Mouse (Mus musculus): ENCODE measurements around the gene Hoxa6. TPM values are rescaled to one million over a fixed set of nuclear protein-coding genes. Genes with fewer than 3 reads are reported as not detected.

Gene Hoxa6
- polyA plus RNA-seq, 1 experiment from 2014 or later: 0.33 TPM

DNA sequence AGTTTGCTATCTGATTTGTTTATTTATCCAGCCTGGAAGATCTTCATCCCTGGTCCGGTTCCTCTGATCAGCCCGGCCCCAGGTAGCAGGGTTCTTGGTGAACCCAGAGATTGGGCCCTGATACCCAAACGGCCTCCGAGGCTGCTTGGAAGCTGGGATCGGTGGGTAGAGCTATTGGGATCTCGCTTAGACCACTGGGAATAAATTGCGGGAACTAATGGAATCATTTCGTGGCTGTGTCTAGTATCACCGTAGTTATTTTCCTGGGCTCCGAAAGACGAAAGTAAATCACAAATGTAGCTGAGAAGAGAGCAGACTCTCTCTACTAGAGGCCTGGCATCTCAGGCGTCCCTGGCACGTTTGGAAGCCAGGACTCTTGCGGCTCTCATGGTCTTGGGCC, 3.3 kb downstream of the Hoxa6 start:
- 17% methylated on average over 14 of the region's 14 CpGs for WGBS
- peak overlapping the region; percentile 29 for H3K4me3 ChIP-seq (ENCODE audit: low read depth, low read length)

GRCm38 (mm10) chr6:52204050-52204752, 4.3 kb downstream of the Hoxa6 start, which contains the start of gene Hoxa5:
TSS of gene Hoxa5 (minus strand) at chr6:52204587.
- H3K27me3 ChIP-seq (ENCODE audit: control insufficient read depth, insufficient read depth, low read length): peaks cover 5% of the 10 kb centered on the region; the same call in 1 of the 2 replicates
- no peaks in the 10 kb centered on the region for H3K9me3 ChIP-seq (ENCODE audit: control insufficient read depth, low read length)
- H3K9ac ChIP-seq (ENCODE audit: low read length): peak within 1 kb of the TSS; percentile 92
- WGBS: under 1% methylated on average over 62 of the region's 65 CpGs
- H3K27ac ChIP-seq (replicated peaks): peak within 1 kb of the TSS; percentile 86
- peak within 1 kb of the TSS; percentile 73 for H3K4me3 ChIP-seq (ENCODE audit: low read depth, low read length)
- H3K4me2 ChIP-seq (replicated peaks; ENCODE audit: low read depth): peak within 1 kb of the TSS; percentile 76
- DNase-seq (ENCODE audit: low spot score) (peak; percentile 81), ATAC-seq (ENCODE audit: low FRiP score, low TSS enrichment) (peak; percentile 88)
- H3K4me1 ChIP-seq (replicated peaks; ENCODE audit: control insufficient read depth, insufficient read depth): no peaks in the 10 kb centered on the region
- H3K36me3 ChIP-seq (ENCODE audit: control insufficient read depth, insufficient read depth, low read length): no peaks in the 10 kb centered on the region
- TF ChIP-seq CTCF (IDR thresholded peaks at IDR 0.05; ENCODE audit: low read depth) (peak; percentile 92), EP300 (optimal IDR thresholded peaks at IDR 0.05) (no peak)

More for the DNA sequence above, 3.3 kb downstream of the Hoxa6 start:
- no peak for DNase-seq (ENCODE audit: low spot score)
- no peak for TF ChIP-seq EP300 (optimal IDR thresholded peaks at IDR 0.05)
- no peak for TF ChIP-seq CTCF (IDR thresholded peaks at IDR 0.05; ENCODE audit: low read depth)
- peaks cover 5% of the 10 kb centered on the region; the same call in 1 of the 2 replicates for H3K27me3 ChIP-seq (ENCODE audit: control insufficient read depth, insufficient read depth, low read length)
- peak overlapping the region; percentile 76 for H3K4me2 ChIP-seq (replicated peaks; ENCODE audit: low read depth)
- ATAC-seq (ENCODE audit: low FRiP score, low TSS enrichment): no peak
- no peaks in the 10 kb centered on the region for H3K36me3 ChIP-seq (ENCODE audit: control insufficient read depth, insufficient read depth, low read length)
- peak overlapping the region; percentile 61 for H3K9ac ChIP-seq (ENCODE audit: low read length)
- no peaks in the 10 kb centered on the region for H3K4me1 ChIP-seq (replicated peaks; ENCODE audit: control insufficient read depth, insufficient read depth)
- peak overlapping the region; percentile 66 for H3K27ac ChIP-seq (replicated peaks)
- H3K9me3 ChIP-seq (ENCODE audit: control insufficient read depth, low read length): no peaks in the 10 kb centered on the region

DNA sequence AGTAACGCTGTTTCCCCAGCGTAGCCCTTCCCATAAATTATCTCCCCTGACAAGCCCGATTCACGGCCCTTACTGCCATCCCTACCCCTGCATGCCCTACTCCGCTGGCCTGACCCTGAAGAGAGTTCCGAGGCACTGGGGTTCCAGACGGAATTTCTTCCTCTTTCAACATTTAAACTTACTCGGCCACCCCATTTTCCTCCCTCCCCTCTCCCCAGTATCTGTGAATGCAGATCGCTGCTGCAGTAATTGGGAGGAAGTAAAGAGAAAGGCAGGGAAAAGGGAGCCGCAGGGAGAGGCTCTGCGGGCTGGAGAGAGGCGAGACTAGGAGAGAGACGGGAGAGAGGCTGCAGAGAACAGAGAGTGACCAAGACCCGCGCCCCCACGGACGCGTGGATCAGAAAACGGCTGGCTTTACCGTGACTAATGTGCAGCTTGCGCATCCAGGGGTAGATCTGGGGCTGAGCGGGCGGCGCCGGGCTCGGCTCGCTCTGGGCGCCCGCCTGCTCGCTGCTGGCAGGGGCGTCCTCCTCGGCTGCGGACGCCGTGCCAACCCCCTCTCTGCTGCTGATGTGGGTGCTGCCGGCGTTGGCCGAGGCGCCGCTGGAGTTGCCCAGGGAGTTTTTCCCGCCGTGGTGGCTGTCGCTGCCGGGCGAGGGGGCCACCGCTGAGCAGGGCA, 5.0 kb downstream of the Hoxa6 start:
- Histone ChIP-seq H3K4me1 (replicated peaks; ENCODE audit: control insufficient read depth, insufficient read depth) (no peaks in the 10 kb centered on the region), H3K4me2 (replicated peaks; ENCODE audit: low read depth) (peak overlapping the region; percentile 76), H3K9me3 (ENCODE audit: control insufficient read depth, low read length) (no peaks in the 10 kb centered on the region), H3K4me3 (ENCODE audit: low read depth, low read length) (peak overlapping the region; percentile 73), H3K9ac (ENCODE audit: low read length) (peak overlapping the region; percentile 92), H3K36me3 (ENCODE audit: control insufficient read depth, insufficient read depth, low read length) (no peaks in the 10 kb centered on the region), H3K27ac (replicated peaks) (peak overlapping the region; percentile 86), H3K27me3 (ENCODE audit: control insufficient read depth, insufficient read depth, low read length) (peaks cover 5% of the 10 kb centered on the region; the same call in 1 of the 2 replicates)
- 1% methylated on average over 42 of the region's 46 CpGs for WGBS
- TF ChIP-seq EP300 (optimal IDR thresholded peaks at IDR 0.05) (no peak), CTCF (IDR thresholded peaks at IDR 0.05; ENCODE audit: low read depth) (no peak)
- DNase-seq (ENCODE audit: low spot score) (peak; percentile 30), ATAC-seq (ENCODE audit: low FRiP score, low TSS enrichment) (peak; percentile 33)

DNA sequence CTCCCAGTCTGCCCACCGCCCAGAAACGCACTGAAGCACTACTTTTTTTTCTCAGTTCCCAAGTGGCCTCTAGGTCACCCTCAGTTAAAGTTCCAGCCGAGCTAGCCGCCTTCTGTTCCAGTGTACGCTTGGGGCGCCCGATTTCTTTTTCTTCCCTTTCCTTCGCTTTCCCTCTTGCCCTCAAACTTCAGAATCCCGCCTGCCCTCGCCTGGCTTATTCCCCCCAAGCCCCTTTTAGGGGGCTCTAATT, 5.5 kb downstream of the Hoxa6 start:
- Histone ChIP-seq H3K9ac (ENCODE audit: low read length) (peak overlapping the region; percentile 92), H3K9me3 (ENCODE audit: control insufficient read depth, low read length) (no peaks in the 10 kb centered on the region), H3K36me3 (ENCODE audit: control insufficient read depth, insufficient read depth, low read length) (no peaks in the 10 kb centered on the region), H3K27me3 (ENCODE audit: control insufficient read depth, insufficient read depth, low read length) (peaks cover 2% of the 10 kb centered on the region; the same call in 1 of the 2 replicates), H3K4me1 (replicated peaks; ENCODE audit: control insufficient read depth, insufficient read depth) (no peaks in the 10 kb centered on the region), H3K27ac (replicated peaks) (peak overlapping the region; percentile 86), H3K4me3 (ENCODE audit: low read depth, low read length) (peak overlapping the region; percentile 73), H3K4me2 (replicated peaks; ENCODE audit: low read depth) (peak overlapping the region; percentile 76)
- DNase-seq (ENCODE audit: low spot score): peak; percentile 19
- no peak for TF ChIP-seq CTCF (IDR thresholded peaks at IDR 0.05; ENCODE audit: low read depth)
- TF ChIP-seq EP300 (optimal IDR thresholded peaks at IDR 0.05): no peak
- WGBS: 21% methylated on average over 10 of the region's 10 CpGs
- no peak for ATAC-seq (ENCODE audit: low FRiP score, low TSS enrichment)

DNA sequence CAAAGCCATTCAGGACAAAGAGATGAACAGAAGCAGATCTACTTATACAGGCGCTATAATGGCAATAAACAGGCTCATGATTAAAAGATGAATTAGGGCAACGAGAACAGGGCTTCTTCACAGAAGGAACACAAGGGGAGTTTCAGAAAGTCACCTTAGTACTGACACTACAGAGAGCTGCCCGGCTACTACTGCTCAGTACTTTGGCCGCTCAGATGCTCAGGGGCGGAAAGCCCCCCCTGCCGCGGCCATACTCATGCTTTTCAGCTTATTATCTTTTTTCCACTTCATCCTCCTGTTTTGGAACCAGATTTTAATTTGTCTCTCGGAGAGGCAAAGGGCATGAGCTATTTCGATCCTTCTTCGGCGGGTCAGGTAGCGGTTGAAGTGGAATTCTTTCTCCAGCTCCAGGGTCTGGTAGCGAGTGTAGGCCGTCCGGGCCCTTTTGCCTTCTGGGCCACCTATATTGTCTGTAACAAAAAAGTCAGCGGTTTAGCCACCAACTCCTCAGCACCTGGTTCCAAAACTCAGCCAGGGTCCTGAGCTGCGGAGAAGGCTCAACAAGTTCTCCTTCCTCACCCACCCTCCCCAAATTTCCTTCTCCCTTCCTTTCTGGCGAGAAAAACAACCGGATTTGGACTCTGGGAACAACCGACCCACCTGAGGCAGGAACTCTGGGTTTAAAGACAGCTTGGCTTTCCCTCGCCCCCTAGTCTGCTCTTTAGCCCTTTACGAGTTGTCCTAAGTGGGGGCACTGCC, 6.0 kb downstream of the Hoxa6 start:
- Histone ChIP-seq H3K4me2 (replicated peaks; ENCODE audit: low read depth) (peak overlapping the region; percentile 76), H3K9me3 (ENCODE audit: control insufficient read depth, low read length) (no peaks in the 10 kb centered on the region), H3K27me3 (ENCODE audit: control insufficient read depth, insufficient read depth, low read length) (peaks cover 2% of the 10 kb centered on the region; the same call in 1 of the 2 replicates), H3K9ac (ENCODE audit: low read length) (peak overlapping the region; percentile 92), H3K27ac (replicated peaks) (peak overlapping the region; percentile 86), H3K36me3 (ENCODE audit: control insufficient read depth, insufficient read depth, low read length) (no peaks in the 10 kb centered on the region), H3K4me3 (ENCODE audit: low read depth, low read length) (peak overlapping the region; percentile 73), H3K4me1 (replicated peaks; ENCODE audit: control insufficient read depth, insufficient read depth) (no peaks in the 10 kb centered on the region)
- TF ChIP-seq EP300 (optimal IDR thresholded peaks at IDR 0.05): no peak
- no peak for TF ChIP-seq CTCF (IDR thresholded peaks at IDR 0.05; ENCODE audit: low read depth)
- 27% methylated on average over 22 of the region's 22 CpGs for WGBS
- ATAC-seq (ENCODE audit: low FRiP score, low TSS enrichment) (no peak), DNase-seq (ENCODE audit: low spot score) (no peak)
